Mouse (Mus musculus) embryo, embryonic 10.5 days (tissue): ENCODE results near the gene Miga2.
A peak's percentile ranks its signal among the peaks of the same experiment; 100 is the strongest.

Experiments used
- DNase-seq: peaks from one replicate; pipeline ENCODE4 v3.0.0-alpha.2; 2015; ENCODE audit warnings: low spot score

Gene Miga2

DNA sequence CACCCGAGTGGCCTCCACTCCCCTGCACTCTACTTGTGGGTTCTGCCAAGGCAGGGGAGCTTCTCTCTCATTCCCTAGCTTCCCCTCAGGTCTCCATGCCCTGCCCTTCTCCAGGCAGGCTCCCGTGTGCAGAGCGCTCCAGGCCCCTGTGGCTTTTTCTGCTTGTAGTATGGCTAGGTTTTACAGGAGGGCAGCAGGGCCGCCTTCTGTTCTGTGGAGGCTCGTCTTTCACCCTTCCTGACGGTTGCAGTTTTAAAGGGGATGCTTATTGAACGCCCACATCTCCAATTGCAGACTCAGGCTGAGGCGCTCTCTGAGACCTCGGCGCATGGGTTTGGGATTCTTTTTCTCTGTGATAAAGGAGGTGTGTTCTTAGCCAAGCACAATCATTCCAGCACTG lies 55.1 kb downstream of the Miga2 start:
- DNase-seq, result peak; percentile 36

DNA sequence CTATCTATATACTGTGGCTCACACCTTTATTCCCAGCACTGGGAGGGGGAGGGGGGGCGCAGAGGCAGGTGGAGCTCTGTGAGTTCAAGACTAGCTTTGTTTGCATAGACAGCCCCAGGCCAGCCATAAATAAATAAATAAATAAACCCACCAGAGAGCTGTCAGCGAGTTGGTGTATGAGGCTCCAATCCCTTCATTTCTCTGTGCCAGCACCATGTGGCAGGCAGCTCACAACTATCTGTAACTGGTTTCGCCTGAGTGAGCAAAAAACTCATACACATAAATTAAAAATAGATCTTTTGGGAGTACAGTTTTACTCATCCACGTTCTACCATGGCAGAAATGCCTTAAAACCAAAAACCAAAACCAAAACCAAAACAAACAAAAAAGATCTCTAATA lies 57.4 kb downstream of the Miga2 start:
- no peak for DNase-seq

DNA sequence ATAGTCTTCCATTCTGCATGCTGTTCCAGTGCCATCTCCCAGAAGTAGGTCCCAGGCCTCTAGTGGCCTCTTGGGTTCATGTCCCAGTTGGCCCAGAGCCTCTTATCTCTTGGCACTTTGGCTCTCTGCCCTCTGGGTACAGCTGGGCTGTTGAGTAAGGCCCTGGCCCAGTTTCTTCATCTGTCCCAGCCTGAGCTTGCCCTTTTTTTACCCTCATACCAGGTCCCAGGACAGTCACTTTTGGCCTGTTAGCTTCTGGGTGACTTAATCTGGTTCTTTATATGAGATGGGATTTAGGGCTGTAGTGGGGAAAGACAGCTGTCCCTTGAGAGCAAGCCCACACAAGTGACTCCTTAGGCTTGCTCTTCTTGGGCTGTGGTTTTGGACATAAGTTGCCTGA lies 65.1 kb downstream of the Miga2 start:
- no peak for DNase-seq
